Mouse (Mus musculus): ENCODE data around the gene Igsf9b. TPM values are rescaled to one million over a fixed set of nuclear protein-coding genes. Genes with fewer than 3 reads are reported as not detected.

Igsf9b gene
- polyA plus RNA-seq (2012; rRNA removed) (0.01 TPM in 2 replicates), polyA plus RNA-seq (2014; fragmentation: Nextera tagmentation; extraction: Ambion mirVana) (0.01 TPM in 2 replicates)

- ATAC-seq (ENCODE audit: insufficient read depth), result peak; percentile 71
- Histone ChIP-seq H3K9me3 (ENCODE audit: control insufficient read depth, low read length) (no peaks in the 10 kb centered on the region), H3K4me1 (replicated peaks; ENCODE audit: control insufficient read depth in 2 of 2, insufficient read depth in 2 of 2, low read length in 1 of 2) (no peaks in the 10 kb centered on the region), H3K4me2 (ENCODE audit: low read depth) (peak within 1 kb of the TSS; percentile 52), H3K4me3 (ENCODE audit: insufficient read depth in 1 of 2, low read depth in 2 of 2, low read length in 2 of 2) (peak within 1 kb of the TSS; percentile 42 to 47), H3K27ac (no peak within 1 kb of the TSS), H3K27me3 (ENCODE audit: control insufficient read depth, insufficient read depth, low read length) (peaks cover 31% of the 10 kb centered on the region), H3K36me3 (replicated peaks; ENCODE audit: control insufficient read depth, insufficient read depth, low read depth) (no peaks in the 10 kb centered on the region), H3K9ac (replicated peaks) (no peak within 1 kb of the TSS)
- WGBS (ENCODE audit: insufficient replicate concordance), result 2% methylated on average over 40 of the region's 40 CpGs
- peak; percentile 14 to 29 (median 23) for DNase-seq (ENCODE audit: low read depth in 3 of 3, low spot score in 3 of 3)
- TF ChIP-seq EP300 (IDR thresholded peaks at IDR 0.05; ENCODE audit: low read depth), result no peak
- no peak for TF ChIP-seq CTCF (IDR thresholded peaks at IDR 0.05; ENCODE audit: low read depth)
These were observed at the start of gene Igsf9b for GRCm38 (mm10) chr9:27298411-27299285. Gene Igsf9b, plus strand, starts transcription at chr9:27299204.

- Histone ChIP-seq H3K9ac (replicated peaks) (no peak overlapping the region), H3K4me2 (ENCODE audit: low read depth) (no peak overlapping the region), H3K4me3 (ENCODE audit: insufficient read depth in 1 of 2, low read depth in 2 of 2, low read length in 2 of 2) (no peak overlapping the region), H3K27ac (no peak overlapping the region), H3K36me3 (replicated peaks; ENCODE audit: control insufficient read depth, insufficient read depth, low read depth) (no peaks in the 10 kb centered on the region), H3K27me3 (ENCODE audit: control insufficient read depth, insufficient read depth, low read length) (no peaks in the 10 kb centered on the region), H3K4me1 (replicated peaks; ENCODE audit: control insufficient read depth in 2 of 2, insufficient read depth in 2 of 2, low read length in 1 of 2) (no peaks in the 10 kb centered on the region), H3K9me3 (ENCODE audit: control insufficient read depth, low read length) (no peaks in the 10 kb centered on the region)
- WGBS (ENCODE audit: insufficient replicate concordance), result 51% methylated on average over 7 of the region's 7 CpGs
- no peak for TF ChIP-seq EP300 (IDR thresholded peaks at IDR 0.05; ENCODE audit: low read depth)
- DNase-seq (ENCODE audit: low read depth in 3 of 3, low spot score in 3 of 3) (no peak), ATAC-seq (ENCODE audit: insufficient read depth) (no peak)
These were observed 46.8 kb upstream of the Igsf9b start for GRCm38 (mm10) chr9:27252034-27252714.

DNA sequence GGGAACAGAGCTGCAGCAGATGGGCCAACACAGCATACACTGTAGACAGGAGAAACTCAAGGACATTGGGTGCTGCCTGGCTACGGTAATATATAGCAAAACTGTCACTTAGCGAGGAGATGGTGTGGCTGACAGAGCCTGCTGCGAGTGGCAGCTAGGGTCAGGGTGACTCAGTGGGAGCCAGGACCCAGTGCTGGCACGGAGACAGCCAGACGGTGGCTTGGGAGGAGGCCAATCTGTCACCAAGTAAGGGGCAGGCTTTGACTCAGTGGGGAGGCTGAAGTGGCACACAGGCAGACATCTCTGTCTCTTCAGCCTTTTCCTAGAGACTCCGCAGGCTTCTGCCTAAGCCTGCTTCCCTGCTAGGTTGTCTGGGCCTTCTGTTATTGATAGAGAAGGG is 42.5 kb upstream of the Igsf9b start:
- Histone ChIP-seq H3K27ac (no peak overlapping the region), H3K9ac (replicated peaks) (no peak overlapping the region), H3K4me2 (ENCODE audit: low read depth) (no peak overlapping the region), H3K27me3 (ENCODE audit: control insufficient read depth, insufficient read depth, low read length) (no peaks in the 10 kb centered on the region), H3K4me1 (replicated peaks; ENCODE audit: control insufficient read depth in 2 of 2, insufficient read depth in 2 of 2, low read length in 1 of 2) (no peaks in the 10 kb centered on the region), H3K9me3 (ENCODE audit: control insufficient read depth, low read length) (no peaks in the 10 kb centered on the region), H3K36me3 (replicated peaks; ENCODE audit: control insufficient read depth, insufficient read depth, low read depth) (no peaks in the 10 kb centered on the region), H3K4me3 (ENCODE audit: insufficient read depth in 1 of 2, low read depth in 2 of 2, low read length in 2 of 2) (no peak overlapping the region)
- ATAC-seq (ENCODE audit: insufficient read depth), result no peak
- no peak for TF ChIP-seq EP300 (IDR thresholded peaks at IDR 0.05; ENCODE audit: low read depth)
- no peak for TF ChIP-seq CTCF (IDR thresholded peaks at IDR 0.05; ENCODE audit: low read depth)
- 55% methylated on average over 6 of the region's 6 CpGs for WGBS (ENCODE audit: insufficient replicate concordance)
- no peak for DNase-seq (ENCODE audit: low read depth in 3 of 3, low spot score in 3 of 3)

DNA sequence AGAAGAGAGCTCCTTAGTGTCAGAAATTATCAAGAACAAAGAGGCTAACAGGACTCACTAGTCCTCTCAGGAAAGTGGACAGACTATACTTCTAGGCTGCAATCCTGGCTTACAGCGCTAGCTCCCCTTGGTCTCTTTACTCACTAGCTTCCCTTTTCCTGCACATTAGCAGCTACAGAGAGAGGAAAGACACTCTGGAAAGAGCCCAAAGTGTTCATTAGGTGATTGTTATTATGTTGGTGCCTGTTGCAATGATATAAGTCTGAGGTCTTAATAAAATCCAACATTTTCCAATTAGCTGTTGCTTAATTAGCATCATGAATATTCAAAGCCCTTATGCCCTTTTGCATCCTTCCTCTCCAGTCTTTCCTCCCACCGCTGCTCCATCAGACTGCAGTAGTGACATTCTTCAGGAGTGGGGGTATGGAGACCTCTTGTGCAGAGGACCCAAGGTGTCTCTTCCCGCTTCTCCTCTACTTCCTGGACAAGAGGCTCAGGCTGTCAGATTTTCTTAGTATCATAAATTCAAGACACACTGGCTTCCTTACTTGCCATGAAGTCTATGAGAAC is 38.5 kb upstream of the Igsf9b start:
- ATAC-seq (ENCODE audit: insufficient read depth) (no peak), DNase-seq (ENCODE audit: low read depth in 3 of 3, low spot score in 3 of 3) (no peak)
- Histone ChIP-seq H3K9me3 (ENCODE audit: control insufficient read depth, low read length) (no peaks in the 10 kb centered on the region), H3K9ac (replicated peaks) (no peak overlapping the region), H3K27me3 (ENCODE audit: control insufficient read depth, insufficient read depth, low read length) (no peaks in the 10 kb centered on the region), H3K36me3 (replicated peaks; ENCODE audit: control insufficient read depth, insufficient read depth, low read depth) (no peaks in the 10 kb centered on the region), H3K4me3 (ENCODE audit: insufficient read depth in 1 of 2, low read depth in 2 of 2, low read length in 2 of 2) (no peak overlapping the region), H3K27ac (no peak overlapping the region), H3K4me2 (ENCODE audit: low read depth) (no peak overlapping the region), H3K4me1 (replicated peaks; ENCODE audit: control insufficient read depth in 2 of 2, insufficient read depth in 2 of 2, low read length in 1 of 2) (no peaks in the 10 kb centered on the region)
- TF ChIP-seq EP300 (IDR thresholded peaks at IDR 0.05; ENCODE audit: low read depth) (no peak), CTCF (IDR thresholded peaks at IDR 0.05; ENCODE audit: low read depth) (no peak)
- WGBS (ENCODE audit: insufficient replicate concordance), result 57% methylated on average over 3 of the region's 3 CpGs

DNA sequence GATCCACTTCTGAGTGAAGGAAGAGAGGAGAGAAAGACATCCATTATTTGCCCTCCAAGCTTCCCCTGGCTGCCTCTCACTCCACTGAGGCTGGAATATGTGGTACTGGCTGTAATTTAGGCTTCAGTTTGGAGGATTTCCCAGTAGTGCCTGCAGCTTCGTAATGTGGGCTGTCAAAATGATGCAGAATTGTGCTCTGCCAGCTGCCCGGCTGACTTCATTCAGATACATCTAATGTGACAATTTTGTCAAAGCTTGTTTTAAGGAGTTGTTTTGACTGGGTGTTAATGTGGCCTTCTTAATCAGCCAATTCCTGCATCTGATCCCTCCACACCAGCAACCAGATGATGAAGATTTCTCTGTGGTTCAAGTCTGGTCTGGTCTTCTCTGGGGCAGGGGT is 37.1 kb upstream of the Igsf9b start:
- H3K4me2 ChIP-seq (ENCODE audit: low read depth), result no peak overlapping the region

More for the DNA sequence above, 37.1 kb upstream of the Igsf9b start:
- no peaks in the 10 kb centered on the region for H3K36me3 ChIP-seq (replicated peaks; ENCODE audit: control insufficient read depth, insufficient read depth, low read depth)
- no peak for TF ChIP-seq EP300 (IDR thresholded peaks at IDR 0.05; ENCODE audit: low read depth)
- TF ChIP-seq CTCF (IDR thresholded peaks at IDR 0.05; ENCODE audit: low read depth), result no peak
- H3K27ac ChIP-seq, result no peak overlapping the region
- ATAC-seq (ENCODE audit: insufficient read depth) (no peak), DNase-seq (ENCODE audit: low read depth in 3 of 3, low spot score in 3 of 3) (no peak)
- H3K4me1 ChIP-seq (replicated peaks; ENCODE audit: control insufficient read depth in 2 of 2, insufficient read depth in 2 of 2, low read length in 1 of 2), result no peaks in the 10 kb centered on the region
- H3K9me3 ChIP-seq (ENCODE audit: control insufficient read depth, low read length), result no peaks in the 10 kb centered on the region
- no peaks in the 10 kb centered on the region for H3K27me3 ChIP-seq (ENCODE audit: control insufficient read depth, insufficient read depth, low read length)
- no peak overlapping the region for H3K9ac ChIP-seq (replicated peaks)
- no peak overlapping the region for H3K4me3 ChIP-seq (ENCODE audit: insufficient read depth in 1 of 2, low read depth in 2 of 2, low read length in 2 of 2)
- 47% methylated on average over 2 of the region's 2 CpGs for WGBS (ENCODE audit: insufficient replicate concordance)
